ENCODE assay signal across 24 mouse cellular contexts in the genomic region with DNA sequence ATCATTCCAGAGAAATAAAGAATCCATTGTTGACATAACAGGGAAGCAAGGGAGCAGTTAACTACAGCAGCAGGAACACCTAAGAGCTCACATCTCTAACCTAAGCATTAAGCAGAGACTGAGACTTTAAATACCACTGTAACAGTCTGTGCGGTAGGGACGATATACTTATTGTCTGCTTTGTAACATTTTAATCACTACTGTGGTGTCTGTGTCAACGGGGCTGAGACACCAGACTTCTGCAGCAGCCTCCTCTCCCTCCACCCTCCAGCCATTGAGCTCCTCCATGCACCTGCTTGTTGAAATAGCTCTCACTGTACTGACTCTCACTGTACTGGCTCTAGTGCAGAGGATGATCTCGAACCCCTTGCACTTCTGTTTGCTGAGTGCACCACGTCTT.
DNase-seq lines count a peak whose midpoint lies in the region; ATAC-seq and TF ChIP-seq lines count a peak whose summit lies in the region.
"Had no signal": no experiment of that assay in that cellular context is flagged by ENCODE, and none has a peak within 500 bp of the region (broad histone marks: within the 10 kb centered on the region; RNA-seq: fewer than 3 reads in every experiment).

No protein-coding gene starts in this region.

- H3K4me3 ChIP-seq in forebrain, embryonic 16.5 days (replicated peaks; ENCODE audit: low read length): no peak overlapping the region
- no peak overlapping the region for H3K4me3 ChIP-seq in forebrain, postnatal 0 days (ENCODE audit: low read depth, low read length)
- no peak overlapping the region for H3K4me3 ChIP-seq in kidney, embryonic 15.5 days (replicated peaks)
- H3K4me3 ChIP-seq in neural tube, embryonic 14.5 days (ENCODE audit: low read depth, low read length): no peak overlapping the region
- no peak overlapping the region for H3K4me3 ChIP-seq in stomach, postnatal 0 days (ENCODE audit: low read depth, low read length)
- no peak overlapping the region for H3K4me3 ChIP-seq in limb, embryonic 10.5 days
- H3K4me3 ChIP-seq: embryonic facial prominence, embryonic 10.5 days; left cerebral cortex, adult 2 months; midbrain, embryonic 10.5 days; myocyte had no signal

- H3K4me2 ChIP-seq in forebrain, embryonic 16.5 days (ENCODE audit: low read length): no peak overlapping the region
- no peak overlapping the region for H3K4me2 ChIP-seq in forebrain, postnatal 0 days (ENCODE audit: low read depth)
- no peak overlapping the region for H3K4me2 ChIP-seq in kidney, embryonic 15.5 days
- no peak overlapping the region for H3K4me2 ChIP-seq in neural tube, embryonic 14.5 days (ENCODE audit: low read depth, low read length)
- no peak overlapping the region for H3K4me2 ChIP-seq in stomach, postnatal 0 days (replicated peaks; ENCODE audit: low read depth)
- H3K4me2 ChIP-seq: hindbrain, embryonic 14.5 days; liver, embryonic 11.5 days had no signal

- peaks cover 15% of the 10 kb centered on the region; the same call in 1 of the 2 replicates for H3K4me1 ChIP-seq in forebrain, embryonic 16.5 days (replicated peaks; ENCODE audit: control insufficient read depth, insufficient read depth, low read length)
- no peaks in the 10 kb centered on the region for H3K4me1 ChIP-seq in forebrain, postnatal 0 days (ENCODE audit: insufficient read depth)
- peaks cover 42% of the 10 kb centered on the region for H3K4me1 ChIP-seq in kidney, embryonic 15.5 days
- peaks cover 15% of the 10 kb centered on the region for H3K4me1 ChIP-seq in neural tube, embryonic 14.5 days (ENCODE audit: control insufficient read depth, insufficient read depth, low read length)
- H3K4me1 ChIP-seq in stomach, postnatal 0 days (replicated peaks; ENCODE audit: control insufficient read depth, insufficient read depth): no peaks in the 10 kb centered on the region; the same call in 1 of the 2 replicates
- H3K4me1 ChIP-seq in limb, embryonic 10.5 days: peaks cover 51% of the 10 kb centered on the region

- no peak for TF ChIP-seq EP300 in stomach, postnatal 0 days (optimal IDR thresholded peaks at IDR 0.05)

- 56% methylated on average over 5 of the region's 5 CpGs for WGBS in forebrain, embryonic 16.5 days
- 53% methylated on average over 5 of the region's 5 CpGs for WGBS in forebrain, postnatal 0 days
- 74% methylated on average over 5 of the region's 5 CpGs for WGBS in kidney, embryonic 15.5 days
- 67% methylated on average over 5 of the region's 5 CpGs for WGBS in neural tube, embryonic 14.5 days
- WGBS in stomach, postnatal 0 days: 48% methylated on average over 5 of the region's 5 CpGs
- WGBS in limb, embryonic 10.5 days: 86% methylated on average over 5 of the region's 5 CpGs

- ATAC-seq in forebrain, embryonic 16.5 days: 0 out of 2 replicates have a peak, but pooled peaks have one; percentile 40
- ATAC-seq in forebrain, postnatal 0 days: no peak
- ATAC-seq in kidney, embryonic 15.5 days (replicated peaks; ENCODE audit: low FRiP score): 0 out of 2 replicates have a peak, but pooled peaks have one; percentile 12
- no peak for ATAC-seq in neural tube, embryonic 14.5 days (ENCODE audit: low read depth)
- no peak for ATAC-seq in stomach, postnatal 0 days (ENCODE audit: low FRiP score, low TSS enrichment)
- ATAC-seq: liver, postnatal 0 days; lung, postnatal 0 days; midbrain, embryonic 16.5 days had no signal

- no peak overlapping the region for H3K9ac ChIP-seq in forebrain, embryonic 16.5 days (replicated peaks; ENCODE audit: low read depth, low read length)
- H3K9ac ChIP-seq in forebrain, postnatal 0 days: no peak overlapping the region
- H3K9ac ChIP-seq in kidney, embryonic 15.5 days: no peak overlapping the region
- no peak overlapping the region for H3K9ac ChIP-seq in neural tube, embryonic 14.5 days (replicated peaks; ENCODE audit: low read depth, low read length)
- no peak overlapping the region for H3K9ac ChIP-seq in stomach, postnatal 0 days (ENCODE audit: low read length)
- H3K9ac ChIP-seq: hindbrain, embryonic 14.5 days; liver, postnatal 0 days had no signal

- no peaks in the 10 kb centered on the region for H3K9me3 ChIP-seq in forebrain, embryonic 16.5 days (ENCODE audit: control insufficient read depth, low read length)
- no peaks in the 10 kb centered on the region for H3K9me3 ChIP-seq in forebrain, postnatal 0 days (ENCODE audit: low read length)
- no peaks in the 10 kb centered on the region for H3K9me3 ChIP-seq in kidney, embryonic 15.5 days (replicated peaks)
- no peaks in the 10 kb centered on the region for H3K9me3 ChIP-seq in neural tube, embryonic 14.5 days (ENCODE audit: control insufficient read depth, low read length)
- no peaks in the 10 kb centered on the region for H3K9me3 ChIP-seq in stomach, postnatal 0 days (ENCODE audit: control insufficient read depth, low read length)
- H3K9me3 ChIP-seq in limb, embryonic 10.5 days (replicated peaks): no peaks in the 10 kb centered on the region
- H3K9me3 ChIP-seq: embryonic facial prominence, embryonic 10.5 days; midbrain, embryonic 10.5 days had no signal

- no peaks in the 10 kb centered on the region for H3K27me3 ChIP-seq in forebrain, embryonic 16.5 days (replicated peaks; ENCODE audit: control insufficient read depth, insufficient read depth, low read length)
- H3K27me3 ChIP-seq in forebrain, postnatal 0 days (ENCODE audit: insufficient read depth, low read length): no peaks in the 10 kb centered on the region
- no peaks in the 10 kb centered on the region for H3K27me3 ChIP-seq in kidney, embryonic 15.5 days
- no peaks in the 10 kb centered on the region for H3K27me3 ChIP-seq in neural tube, embryonic 14.5 days (ENCODE audit: control insufficient read depth, insufficient read depth, low read length)
- H3K27me3 ChIP-seq in stomach, postnatal 0 days (ENCODE audit: control insufficient read depth, insufficient read depth, low read length): no peaks in the 10 kb centered on the region
- no peaks in the 10 kb centered on the region for H3K27me3 ChIP-seq in limb, embryonic 10.5 days (ENCODE audit: low read depth, poor library complexity, severe bottlenecking)

- no peaks in the 10 kb centered on the region for H3K36me3 ChIP-seq in forebrain, embryonic 16.5 days (ENCODE audit: control insufficient read depth, insufficient read depth)
- H3K36me3 ChIP-seq in forebrain, postnatal 0 days (ENCODE audit: insufficient read depth): no peaks in the 10 kb centered on the region
- H3K36me3 ChIP-seq in kidney, embryonic 15.5 days: no peaks in the 10 kb centered on the region
- no peaks in the 10 kb centered on the region for H3K36me3 ChIP-seq in neural tube, embryonic 14.5 days (ENCODE audit: control insufficient read depth, insufficient read depth, low read length)
- H3K36me3 ChIP-seq in stomach, postnatal 0 days (ENCODE audit: control insufficient read depth, insufficient read depth, low read length): no peaks in the 10 kb centered on the region
- 0 out of 2 replicates have a peak, but pooled peaks cover 2% of the 10 kb centered on the region for H3K36me3 ChIP-seq in limb, embryonic 10.5 days
- H3K36me3 ChIP-seq: embryonic facial prominence, embryonic 10.5 days; midbrain, embryonic 10.5 days had no signal

- no peak for DNase-seq in forebrain, postnatal 0 days
- no peak for DNase-seq in kidney, adult 11 months
- peak; percentile 69 for DNase-seq in brain, adult 2 months (ENCODE audit: low read depth, low spot score)
- DNase-seq in stomach, postnatal 0 days (ENCODE audit: low spot score): no peak
- no peak for DNase-seq in limb, embryonic 10.5 days (ENCODE audit: low spot score)
- DNase-seq: cerebellum, adult 9-11 months; gastrocnemius, postnatal 36 days; heart, postnatal 36 days; kidney, adult 18-20 months; left cerebral cortex, postnatal 4 days; liver, postnatal 0 days; right cerebral cortex, postnatal 25 days had no signal

- no peak overlapping the region for H3K27ac ChIP-seq in forebrain, embryonic 16.5 days (ENCODE audit: low read length)
- H3K27ac ChIP-seq in forebrain, postnatal 0 days (ENCODE audit: low read depth, low read length): no peak overlapping the region
- peak overlapping the region; percentile 24; the same call in 1 of the 2 replicates for H3K27ac ChIP-seq in kidney, embryonic 15.5 days
- H3K27ac ChIP-seq in neural tube, embryonic 14.5 days (ENCODE audit: low read depth, low read length): 0 out of 2 replicates have a peak overlapping the region, but pooled peaks have one; percentile 19
- H3K27ac ChIP-seq in stomach, postnatal 0 days (replicated peaks): no peak overlapping the region
- H3K27ac ChIP-seq in limb, embryonic 10.5 days: no peak overlapping the region
- H3K27ac ChIP-seq: embryonic facial prominence, embryonic 10.5 days; hindbrain, embryonic 14.5 days; kidney, postnatal 0 days; left cerebral cortex, adult 2 months; midbrain, embryonic 10.5 days had no signal

- no peak for TF ChIP-seq CTCF in forebrain, postnatal 0 days (IDR thresholded peaks at IDR 0.05; ENCODE audit: low read depth)
- no peak for TF ChIP-seq CTCF in stomach, postnatal 0 days (IDR thresholded peaks at IDR 0.05; ENCODE audit: low read depth)

Comparison
In these comparisons a context has a peak if more than half of its experiments do, and no peak if none do; other contexts are left out.
1. ATAC-seq: peak in forebrain, embryonic 16.5 days (single experiment) and kidney, embryonic 15.5 days (single experiment); none in forebrain, postnatal 0 days (single experiment), neural tube, embryonic 14.5 days (single experiment) and stomach, postnatal 0 days (single experiment).
2. H3K27ac ChIP-seq: peak in kidney, embryonic 15.5 days (single experiment) and neural tube, embryonic 14.5 days (single experiment); none in forebrain, embryonic 16.5 days (single experiment), forebrain, postnatal 0 days (single experiment), stomach, postnatal 0 days (single experiment) and limb, embryonic 10.5 days (single experiment).